Mouse (Mus musculus): ENCODE data around the gene Rnf10.

Rnf10 gene

DNA sequence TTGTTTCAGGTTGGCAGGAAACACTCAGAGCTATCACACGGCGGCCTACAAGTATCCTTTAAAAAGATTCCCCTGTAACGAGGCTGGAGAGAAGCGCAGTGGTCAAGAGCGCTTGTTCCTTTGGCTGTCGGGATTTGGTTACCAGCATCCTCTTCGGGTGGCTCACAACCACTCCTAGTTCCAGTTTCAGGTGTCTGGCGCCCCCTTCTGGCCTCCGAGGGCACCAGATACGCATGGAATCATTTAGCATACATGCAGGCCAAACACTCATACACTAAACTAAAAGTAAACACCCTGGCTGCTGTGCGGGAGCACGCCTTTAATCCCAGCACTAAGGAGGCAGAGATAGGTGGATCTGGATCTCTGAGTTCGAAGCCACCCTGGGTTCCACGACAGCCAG lies 3.3 kb upstream of the Rnf10 start:
- peak in 1 of 2 experiments; percentile 33 for DNase-seq (ENCODE audit: low spot score in 2 of 2)

DNA sequence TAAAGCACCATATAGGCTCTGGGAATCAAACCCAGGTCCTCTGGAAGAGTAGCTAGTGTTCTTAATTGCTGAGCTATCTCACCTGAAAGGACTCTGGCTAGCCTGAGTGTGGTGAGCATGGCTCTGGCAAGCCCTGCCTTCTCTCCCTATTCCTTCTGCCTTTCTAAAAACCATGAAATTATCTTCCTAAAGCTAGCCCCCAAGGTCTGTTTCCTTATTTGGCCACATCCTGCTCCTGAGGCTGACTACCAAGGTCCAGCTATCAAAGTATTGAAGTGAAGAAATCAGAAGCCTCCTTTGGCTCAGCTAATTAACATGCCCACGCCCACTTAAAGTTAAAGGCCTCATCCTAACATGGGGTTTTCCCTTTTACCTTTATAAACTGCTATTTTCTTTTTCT lies 2.1 kb upstream of the Rnf10 start:
- no peak for DNase-seq (ENCODE audit: low spot score in 2 of 2)

DNA sequence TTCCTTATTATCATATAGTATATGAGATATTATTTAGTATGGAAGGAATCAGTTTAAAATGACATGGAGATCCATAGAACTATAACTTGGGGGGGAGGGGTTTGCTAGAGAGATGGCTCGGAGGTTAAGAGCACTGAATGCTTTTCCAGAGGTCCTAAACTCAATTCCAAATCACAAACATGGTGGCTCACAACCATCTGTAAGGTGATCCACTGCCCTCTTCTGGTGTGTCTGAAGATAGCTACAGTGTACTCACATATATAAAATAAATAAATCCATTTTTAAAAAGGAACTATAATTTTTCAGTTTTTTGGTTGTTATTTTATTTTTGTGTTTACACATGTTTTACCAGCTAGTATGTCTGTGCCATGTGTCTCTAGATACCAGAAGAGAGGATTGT lies 1.7 kb upstream of the Rnf10 start:
- no peak for DNase-seq (ENCODE audit: low spot score in 2 of 2)

DNA sequence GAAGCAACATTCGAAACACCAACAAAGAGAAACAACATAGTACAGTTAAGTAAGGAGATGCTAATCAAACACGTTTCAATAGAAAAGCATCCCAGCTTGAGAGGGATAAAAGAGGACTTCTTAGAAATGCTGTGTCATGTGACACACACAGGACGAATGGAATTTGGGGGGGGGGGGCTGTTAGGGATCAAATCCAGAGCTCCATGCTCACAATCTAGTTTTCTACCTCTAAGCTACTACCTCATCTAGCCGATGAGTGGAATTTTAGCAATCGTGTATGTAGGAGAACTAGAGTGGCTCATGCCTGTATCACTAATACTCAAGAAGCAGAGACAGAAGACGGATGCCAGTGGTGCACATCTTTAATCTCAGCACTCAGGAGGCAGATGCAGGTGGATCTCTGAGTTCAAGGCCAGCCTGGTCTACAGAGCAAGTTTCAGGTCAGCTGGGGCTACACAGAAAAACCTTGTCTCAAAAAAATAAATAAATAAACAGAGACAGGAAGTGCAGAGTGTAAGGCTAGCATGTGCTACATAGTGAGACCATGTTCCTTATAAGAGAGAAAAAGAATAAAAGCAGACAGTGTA lies 944 bp upstream of the Rnf10 start:
- DNase-seq (ENCODE audit: low spot score in 2 of 2), result no peak

DNA sequence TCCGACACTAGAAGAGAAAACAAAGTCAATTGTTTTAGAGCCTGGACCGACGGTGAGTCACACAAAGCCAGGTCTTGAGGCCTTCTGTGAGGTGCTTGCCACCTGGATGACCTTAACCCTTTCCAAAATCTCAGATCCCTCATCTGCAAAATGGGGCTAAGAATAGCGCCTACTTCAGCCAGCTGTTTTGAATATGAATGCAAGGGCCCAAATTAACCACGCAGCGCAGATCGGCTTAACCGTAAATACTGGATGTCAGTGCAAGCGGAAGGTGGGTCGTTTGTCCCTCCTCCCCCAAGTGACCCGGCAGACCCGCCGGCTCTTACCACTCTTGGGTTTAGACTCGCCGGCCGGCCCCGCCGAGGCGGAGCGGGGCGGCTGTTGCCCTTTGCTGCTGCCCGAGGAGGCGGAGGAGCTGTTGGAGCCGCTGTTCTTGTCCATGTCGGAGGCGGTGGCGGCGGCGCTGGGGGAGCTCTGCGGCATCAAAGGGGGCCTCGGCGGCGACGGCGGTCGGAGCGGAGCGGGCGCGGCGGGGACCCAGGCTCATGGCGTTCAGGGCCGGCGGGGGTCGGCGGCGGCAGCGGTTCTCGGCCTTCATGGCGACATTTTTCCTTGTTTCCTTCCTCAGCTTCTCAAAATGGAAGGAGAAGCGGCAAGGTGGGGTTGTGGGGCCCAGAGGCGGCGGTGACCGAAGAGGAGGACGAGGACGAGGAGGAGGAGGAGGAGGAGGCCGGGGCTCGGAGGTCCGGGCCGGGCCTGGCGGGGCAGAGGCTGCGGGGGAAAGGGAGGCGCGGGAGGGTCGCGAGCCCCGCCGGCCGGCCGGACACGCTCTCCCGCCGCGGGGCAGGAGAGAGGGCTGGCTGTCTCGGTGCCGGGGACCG lies 527 bp downstream of the Rnf10 start:
- peak; percentile 19 to 30 for DNase-seq (ENCODE audit: low spot score in 2 of 2)

DNA sequence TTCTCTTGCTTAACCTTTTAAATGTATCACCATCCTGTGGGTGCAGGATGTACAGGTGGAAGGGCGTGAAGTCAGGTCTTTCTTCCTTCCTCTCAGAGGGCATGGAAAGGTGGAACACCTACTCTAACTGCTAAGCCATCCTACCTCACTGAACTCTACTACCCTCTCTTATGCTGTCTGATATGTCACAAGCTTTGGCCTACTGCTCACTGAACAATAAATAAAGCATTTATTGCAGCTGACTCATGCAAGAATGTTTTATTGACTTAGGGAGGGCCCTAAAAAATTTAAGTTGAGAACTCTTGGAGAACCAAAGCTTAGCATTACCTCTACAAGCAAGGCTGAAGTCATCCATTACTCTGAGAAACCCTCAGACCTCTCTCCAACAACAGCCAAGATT lies 2.7 kb downstream of the Rnf10 start:
- no peak for DNase-seq (ENCODE audit: low spot score in 2 of 2)

DNA sequence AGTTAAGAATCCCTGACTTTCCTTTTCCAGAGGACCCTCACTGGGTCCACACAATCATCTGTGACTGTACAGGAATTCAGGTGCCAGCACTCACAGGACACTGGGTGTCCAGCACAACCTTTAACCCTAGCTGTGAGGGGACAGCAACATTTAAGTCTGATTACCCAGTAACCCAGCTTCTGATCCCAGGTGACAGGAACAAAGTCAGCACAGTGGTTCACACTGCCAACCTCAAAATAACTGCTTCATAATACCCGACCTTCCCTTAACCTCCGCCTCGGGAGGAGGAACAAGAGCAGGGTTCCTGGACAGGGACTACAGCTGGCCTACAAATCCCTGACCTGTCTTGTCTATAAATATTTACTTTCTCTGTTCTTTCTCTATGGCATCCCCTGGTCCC lies 4.4 kb downstream of the Rnf10 start:
- no peak for DNase-seq (ENCODE audit: low spot score in 2 of 2)

DNA sequence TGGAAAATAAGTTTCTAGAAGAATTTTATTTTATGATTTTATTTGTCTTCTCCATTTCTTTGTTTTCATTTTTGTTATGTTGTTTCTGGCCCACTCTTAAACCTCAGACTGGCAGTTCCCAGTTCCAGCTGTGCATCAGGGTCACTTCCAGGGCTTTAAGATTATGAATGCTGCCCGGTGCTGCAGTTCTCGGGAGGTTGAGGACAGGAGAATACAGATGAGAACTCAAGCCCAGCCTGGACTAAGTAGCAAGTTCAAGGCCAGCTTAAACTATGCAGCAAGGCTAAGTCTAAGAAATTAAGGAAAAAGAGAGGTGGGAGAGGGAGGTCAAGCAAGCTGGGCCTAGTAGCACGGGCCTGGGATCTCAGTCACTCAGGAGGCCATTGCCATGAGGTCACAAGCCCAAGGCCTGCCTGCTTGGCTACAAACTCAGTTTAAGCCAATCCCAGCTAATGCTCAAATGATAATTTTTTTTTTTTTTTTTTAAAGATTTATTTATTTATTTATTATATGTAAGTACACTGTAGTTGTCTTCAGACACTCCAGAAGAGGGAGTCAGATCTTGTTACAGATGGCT lies 5.1 kb downstream of the Rnf10 start:
- no peak for DNase-seq (ENCODE audit: low spot score in 2 of 2)

DNA sequence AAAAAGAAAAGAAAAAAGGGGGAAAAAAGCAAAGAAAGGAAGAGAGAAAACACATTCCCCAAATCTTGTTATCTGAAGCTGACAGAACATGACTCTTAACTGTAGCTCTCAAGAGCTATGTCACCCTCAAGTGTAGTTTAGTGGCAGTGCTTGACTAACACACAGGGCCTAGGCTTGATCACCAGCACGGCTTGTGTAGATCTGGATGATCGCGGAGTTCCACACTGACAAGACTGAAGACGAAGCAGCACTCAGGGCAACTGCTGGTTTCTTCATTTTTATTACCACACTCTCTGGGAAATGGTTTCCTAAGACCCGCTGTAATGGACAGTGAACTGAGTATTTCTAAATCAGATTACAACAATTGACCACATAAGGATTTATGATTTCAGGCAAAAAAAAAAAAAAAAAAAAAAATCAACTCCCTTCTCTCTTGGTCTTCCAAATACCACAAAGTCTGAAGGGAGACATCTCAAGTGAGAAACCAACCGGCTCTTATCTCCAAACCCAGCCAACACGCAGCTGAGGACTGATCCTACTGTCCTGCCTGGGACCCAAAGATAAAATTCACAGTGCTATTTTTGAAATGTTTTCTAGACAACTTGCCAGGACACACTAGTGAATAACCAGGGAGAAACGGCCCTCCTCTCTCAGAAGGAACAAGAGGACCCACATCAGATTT lies 5.8 kb downstream of the Rnf10 start:
- no peak for DNase-seq (ENCODE audit: low spot score in 2 of 2)

DNA sequence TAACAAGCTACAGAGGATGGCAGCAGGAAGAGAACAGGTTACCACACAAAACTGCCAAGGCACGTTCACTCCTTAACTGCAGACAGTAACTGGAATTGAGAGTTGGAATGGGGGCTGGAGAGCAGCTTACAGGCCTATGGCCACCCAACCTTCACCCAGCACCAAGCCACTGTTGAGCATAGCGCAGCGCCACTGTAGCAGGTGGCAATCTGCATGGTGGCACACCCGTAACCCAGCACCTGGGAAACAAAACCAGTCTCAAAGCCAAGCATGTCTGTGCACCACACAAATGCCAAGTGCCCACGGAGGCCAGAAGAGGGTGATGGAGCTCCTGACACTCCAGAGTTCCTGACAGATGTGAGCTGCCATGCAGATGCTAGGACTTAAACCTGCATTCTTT lies 6.4 kb downstream of the Rnf10 start:
- DNase-seq (ENCODE audit: low spot score in 2 of 2), result no peak

DNA sequence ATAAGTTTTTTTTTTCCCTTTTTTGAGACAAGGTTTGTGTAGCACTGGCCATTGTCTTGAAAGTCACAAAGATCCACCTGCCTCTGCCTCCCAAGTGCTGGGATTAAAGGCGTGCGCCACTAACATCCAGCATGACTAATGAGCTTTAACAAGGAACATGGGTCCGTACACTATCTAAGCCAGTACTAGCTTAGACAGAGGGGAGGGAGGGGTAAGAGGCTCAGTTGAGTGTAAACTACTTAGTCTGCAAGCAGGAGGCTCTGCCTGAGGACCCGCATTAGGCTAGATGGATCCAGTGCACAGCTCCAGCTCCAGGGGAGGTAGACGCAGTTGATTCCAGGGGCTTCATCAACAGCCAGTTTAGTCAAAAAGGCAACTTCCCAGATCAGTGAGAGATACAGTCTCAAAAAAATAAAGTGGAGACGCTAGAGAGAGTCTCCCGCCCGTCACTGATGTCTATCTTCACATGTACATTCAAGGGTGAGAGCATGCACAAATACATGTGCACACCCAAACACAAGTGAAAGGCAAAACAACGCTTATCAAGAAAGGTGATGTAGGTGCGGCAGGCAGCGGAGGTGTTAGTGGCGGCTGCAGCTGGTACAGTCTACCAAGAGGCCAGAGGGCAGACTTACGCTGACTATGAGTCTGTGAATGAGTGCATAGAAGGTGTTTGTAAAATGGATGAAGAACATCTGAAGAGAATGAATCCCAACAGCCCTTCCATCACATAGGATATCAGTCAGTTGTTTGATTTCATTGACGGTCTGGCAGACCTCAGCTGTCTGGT lies 10.0 kb downstream of the Rnf10 start:
- DNase-seq (ENCODE audit: low spot score in 2 of 2), result no peak

DNA sequence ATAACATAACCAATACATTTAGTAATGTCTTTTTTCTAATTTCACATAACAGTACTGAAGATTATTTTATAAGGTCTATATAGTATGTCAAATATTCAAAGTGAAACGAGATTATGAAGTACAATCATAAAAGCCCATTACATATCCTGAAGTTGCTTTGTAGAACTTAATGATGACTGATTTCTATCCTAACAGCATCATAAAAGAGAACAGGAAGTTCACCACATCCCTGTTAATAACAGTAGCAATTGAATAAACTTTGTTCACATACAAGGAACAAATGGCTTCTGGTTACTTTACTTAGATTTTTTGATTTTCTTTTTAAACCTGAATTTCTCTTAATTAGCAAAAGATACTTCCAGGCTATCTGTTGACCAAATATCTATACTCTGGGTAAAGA lies 10.8 kb downstream of the Rnf10 start:
- DNase-seq (ENCODE audit: low spot score in 2 of 2), result no peak

DNA sequence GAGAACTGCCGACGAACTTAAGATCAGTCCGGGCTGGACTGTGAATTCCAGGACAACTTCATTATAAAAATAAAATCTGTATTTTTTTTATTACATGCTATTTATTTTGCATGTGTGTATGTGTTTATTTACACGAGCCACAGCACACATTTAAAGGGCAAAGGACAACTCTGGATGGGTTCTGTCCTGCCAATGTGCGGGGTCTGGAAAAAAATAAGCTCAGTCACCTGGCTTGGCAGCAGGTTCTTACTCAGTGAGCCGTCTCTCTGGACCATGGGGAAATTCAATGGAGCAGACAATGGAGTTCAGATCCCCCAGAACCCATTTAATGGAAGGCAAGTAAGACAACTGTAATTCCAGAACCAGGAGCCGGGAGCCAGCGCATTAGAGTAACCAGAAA lies 11.6 kb downstream of the Rnf10 start:
- DNase-seq (ENCODE audit: low spot score in 2 of 2), result no peak

DNA sequence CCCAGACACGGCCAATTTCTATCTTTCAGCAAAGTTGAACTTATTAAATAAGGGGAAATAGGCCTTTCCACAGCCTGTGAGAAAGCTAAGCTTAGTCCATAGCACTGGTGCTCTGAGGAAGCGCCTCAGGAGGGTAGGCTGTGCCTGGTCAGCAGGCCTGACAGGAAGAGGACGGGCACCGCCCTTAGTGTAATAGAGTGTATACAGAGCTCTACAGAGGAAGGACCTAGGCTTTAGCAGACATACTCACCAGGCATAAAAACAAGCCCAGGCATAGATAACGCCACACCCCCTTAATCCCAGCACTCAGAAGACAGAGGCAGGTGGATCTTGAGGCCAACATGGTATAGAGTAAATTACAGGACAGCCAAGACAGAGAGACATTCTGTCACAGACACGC lies 12.3 kb downstream of the Rnf10 start:
- DNase-seq (ENCODE audit: low spot score in 2 of 2), result no peak

DNA sequence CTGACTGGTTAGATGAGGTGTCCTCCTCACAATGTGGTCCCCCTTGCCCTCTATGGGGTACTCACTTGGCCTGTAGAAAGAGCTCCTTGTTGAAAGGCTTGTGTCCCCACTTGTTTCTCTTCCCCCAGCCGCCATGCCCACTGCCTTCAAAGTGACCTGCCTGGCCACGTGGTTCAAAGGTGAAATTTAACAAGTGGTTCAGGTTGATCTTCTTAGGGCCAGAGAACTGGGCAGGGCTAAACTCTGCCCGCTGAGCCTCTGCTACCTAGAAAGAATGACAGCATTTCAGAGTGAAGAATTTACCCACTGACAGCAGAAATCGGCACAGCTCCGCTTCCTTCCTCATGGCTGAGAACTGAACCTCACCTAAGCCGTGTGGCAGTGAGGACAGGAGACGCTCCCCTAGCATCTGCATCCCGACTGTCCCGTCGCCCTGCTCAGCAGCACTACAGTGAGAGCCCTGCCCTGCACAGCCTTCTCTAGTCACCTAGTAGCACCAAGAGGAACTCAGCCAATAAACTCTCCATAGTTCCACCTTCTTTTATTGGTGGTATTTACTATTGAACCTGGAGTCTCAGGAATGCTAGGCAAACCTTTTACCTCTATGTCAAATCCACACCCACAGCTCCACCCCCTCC lies 15.7 kb downstream of the Rnf10 start:
- DNase-seq (ENCODE audit: low spot score in 2 of 2), result no peak

DNA sequence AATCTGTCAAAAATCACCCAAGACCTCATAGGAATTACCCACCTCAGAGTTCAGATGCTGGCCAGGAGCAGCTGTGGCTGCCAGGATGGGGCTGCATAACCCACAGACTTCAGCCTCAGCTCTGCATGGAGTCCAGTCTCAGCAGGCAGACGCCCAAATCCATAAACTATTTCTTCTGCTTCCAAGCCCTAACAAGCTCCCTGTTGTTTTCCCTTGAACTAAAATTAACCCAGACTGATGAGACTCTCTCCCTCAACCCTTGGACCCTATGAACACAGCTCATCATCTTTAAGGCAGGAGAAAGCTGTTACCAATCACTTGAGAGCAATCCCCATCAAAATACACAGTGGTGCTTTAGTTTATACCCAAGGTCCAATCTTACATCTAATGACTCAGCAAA lies 17.2 kb downstream of the Rnf10 start:
- no peak for DNase-seq (ENCODE audit: low spot score in 2 of 2)

DNA sequence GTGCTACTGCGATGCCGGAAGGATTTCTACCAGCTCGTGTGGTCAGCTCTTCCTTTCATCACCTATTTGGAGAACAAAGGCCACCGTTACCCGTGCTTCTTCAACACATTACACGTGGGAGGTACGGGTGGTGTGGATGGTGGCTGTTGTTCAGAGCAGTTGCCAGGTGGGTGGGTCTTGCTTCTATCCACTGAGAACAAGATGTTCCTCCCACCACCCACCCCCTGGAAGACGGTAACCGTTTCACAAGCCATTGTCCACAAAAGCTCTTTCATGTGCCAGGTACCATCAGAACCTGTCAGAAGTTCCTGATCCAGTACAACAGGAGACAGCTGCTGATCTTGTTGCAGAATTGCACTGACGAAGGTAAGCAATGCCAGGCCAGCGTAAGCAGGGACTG lies 32.5 kb downstream of the Rnf10 start:
- DNase-seq (ENCODE audit: low spot score in 2 of 2), result no peak

DNA sequence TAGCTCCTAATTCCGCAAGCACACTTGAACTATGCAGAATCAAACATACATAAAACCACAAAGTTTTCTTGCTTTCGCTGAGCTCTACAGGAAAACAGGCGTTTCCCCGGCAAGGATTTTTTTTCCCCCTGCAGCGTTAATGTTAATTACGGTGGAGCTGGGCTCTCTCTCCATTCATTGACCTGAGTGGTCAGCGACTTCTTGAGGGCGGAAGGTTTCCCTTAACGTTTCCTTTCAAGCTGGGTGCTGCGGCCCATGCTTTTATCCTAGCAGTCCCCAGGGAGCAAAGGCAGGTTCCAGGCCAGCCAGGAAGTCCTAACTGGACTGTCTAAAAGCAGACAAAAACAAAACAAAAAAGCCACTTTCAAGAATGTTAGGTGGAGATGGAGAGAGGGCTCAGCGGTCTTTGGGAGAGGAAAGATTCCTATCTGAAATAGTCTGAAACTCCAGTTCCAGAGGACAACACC lies 33.9 kb downstream of the Rnf10 start:
- no peak for DNase-seq (ENCODE audit: low spot score in 2 of 2)

DNA sequence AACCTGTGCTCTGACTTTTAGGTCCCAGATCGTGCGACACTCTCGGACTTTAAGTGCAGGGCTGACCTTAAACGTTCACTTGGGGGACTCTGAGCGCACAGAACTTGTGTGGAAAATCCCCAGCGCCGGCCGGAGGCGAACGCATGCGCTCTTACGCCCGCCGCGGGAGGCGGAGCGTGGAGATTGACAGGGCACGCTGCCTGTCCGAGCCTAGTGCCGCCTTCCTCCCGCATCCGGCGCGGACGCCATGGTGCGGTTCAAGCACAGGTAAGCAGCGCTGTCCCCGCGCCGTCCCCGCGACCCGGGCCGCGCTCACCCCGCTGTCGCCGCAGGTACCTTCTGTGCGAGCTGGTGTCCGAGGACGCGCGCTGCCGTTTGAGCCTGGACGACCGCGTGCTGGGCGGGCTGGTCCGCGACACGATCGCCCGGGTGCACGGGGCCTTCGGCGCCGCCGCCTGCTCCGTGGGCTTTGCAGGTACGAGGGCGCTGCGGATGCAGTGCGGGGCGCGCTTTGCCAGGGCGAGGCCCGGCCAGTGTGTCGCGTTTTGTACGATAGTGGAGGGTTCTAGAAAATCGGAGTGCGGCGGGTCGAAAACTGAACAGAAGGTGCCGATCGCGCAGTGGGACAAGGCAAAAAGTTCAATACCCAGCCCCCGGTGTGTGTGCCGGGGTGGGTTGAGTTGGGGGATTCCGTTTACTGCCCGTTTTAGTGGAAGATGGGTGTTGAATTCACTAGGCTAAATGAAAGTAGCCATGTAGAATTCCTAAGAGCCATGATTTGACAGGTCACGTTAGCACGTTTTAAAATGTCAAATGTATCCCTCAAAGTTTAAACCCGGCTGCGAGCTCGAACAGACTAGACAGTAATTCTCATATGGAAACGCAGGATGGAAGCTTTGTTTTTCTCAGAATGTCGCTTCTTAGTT lies 34.6 kb downstream of the Rnf10 start:
- peak; percentile 89 to 90 for DNase-seq (ENCODE audit: low spot score in 2 of 2)

DNA sequence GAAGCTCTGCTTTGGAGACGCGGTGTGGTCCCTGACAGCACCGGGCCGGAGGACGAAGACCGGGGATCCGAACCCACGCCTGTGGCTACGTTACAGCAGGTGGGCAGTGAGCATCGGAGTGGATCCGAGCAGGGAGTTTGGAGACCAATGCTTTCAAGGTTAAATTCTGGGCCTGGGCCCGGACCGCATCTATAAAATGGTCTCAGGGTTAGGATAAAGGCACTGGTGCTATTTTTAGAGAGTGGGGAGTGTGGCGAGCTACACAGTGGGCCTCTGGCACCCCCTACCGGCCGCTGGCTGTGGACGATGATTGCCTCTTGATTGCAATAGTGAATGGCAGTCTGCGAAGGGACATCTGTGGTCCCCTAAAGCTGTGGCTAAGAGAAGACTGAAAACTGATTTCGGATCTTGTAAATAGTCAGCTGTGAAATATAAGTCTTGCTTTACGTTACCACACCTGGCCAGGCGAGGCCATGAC lies 36.9 kb downstream of the Rnf10 start, which contains the start of gene Pop5:
TSS of gene Pop5 (plus strand) at position 51 of the 478 bp plus-strand sequence.
- DNase-seq (ENCODE audit: low spot score in 2 of 2), result peak; percentile 81 to 87

All from natural killer cell, adult 2 months (primary cell).